Mouse (Mus musculus): Measurements from ENCODE around the gene Gm10570. TPM values are rescaled to one million over a fixed set of nuclear protein-coding genes. Genes with fewer than 3 reads are reported as not detected.

Gene Gm10570
- polyA plus RNA-seq, 1 experiment from 2014 or later: 1.9 TPM

DNA sequence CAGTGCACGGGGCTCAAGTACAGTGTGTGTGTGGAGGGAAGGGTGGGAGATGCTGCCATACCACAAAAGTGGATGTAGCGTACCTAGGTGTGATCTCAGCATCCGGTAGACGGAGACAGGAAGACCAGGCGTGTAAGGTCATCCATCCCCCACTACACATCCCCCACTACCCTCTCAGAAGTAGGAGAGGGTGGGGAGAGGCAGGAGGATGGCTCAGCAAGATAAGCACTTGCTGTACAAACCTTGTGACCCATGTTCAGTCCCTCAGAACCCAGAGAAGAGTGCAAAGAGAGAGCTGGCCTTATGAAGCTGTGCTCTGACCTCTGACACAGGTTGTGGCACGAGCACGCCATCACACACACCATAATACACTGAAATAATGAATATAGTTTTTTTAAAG lies 13.2 kb upstream of the Gm10570 start:
- H3K27me3 ChIP-seq: no peaks in the 10 kb centered on the region
- no peak overlapping the region for H3K4me2 ChIP-seq
- peaks cover 48% of the 10 kb centered on the region for H3K36me3 ChIP-seq
- 96% methylated on average over 7 of the region's 7 CpGs for WGBS
- no peaks in the 10 kb centered on the region for H3K4me1 ChIP-seq (replicated peaks)
- no peaks in the 10 kb centered on the region for H3K9me3 ChIP-seq
- ATAC-seq (ENCODE audit: low FRiP score, low read depth): no peak
- H3K27ac ChIP-seq (replicated peaks): no peak overlapping the region
- no peak overlapping the region for H3K4me3 ChIP-seq
- no peak overlapping the region for H3K9ac ChIP-seq

DNA sequence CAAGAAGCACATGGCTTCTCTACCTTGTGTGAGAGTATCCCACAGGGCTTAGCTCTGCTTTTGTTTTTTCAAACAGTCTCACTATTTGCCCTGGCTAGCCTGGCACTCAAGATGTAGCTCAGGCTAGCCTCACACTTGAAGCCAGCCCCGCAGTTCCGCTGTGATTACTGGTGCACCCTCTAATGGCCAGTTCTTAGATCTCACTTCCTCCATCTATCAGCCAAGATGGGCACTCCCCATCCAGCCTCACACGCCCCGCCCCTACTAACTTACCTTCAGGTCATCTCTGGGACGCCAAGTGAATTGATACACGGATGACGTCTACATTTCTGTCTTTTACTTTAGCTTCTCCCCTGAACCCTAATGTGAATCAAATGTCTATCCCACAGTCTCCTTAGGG lies 11.1 kb upstream of the Gm10570 start:
- Histone ChIP-seq H3K4me1 (replicated peaks) (no peaks in the 10 kb centered on the region), H3K4me2 (no peak overlapping the region), H3K4me3 (no peak overlapping the region), H3K36me3 (peaks cover 42% of the 10 kb centered on the region), H3K27me3 (no peaks in the 10 kb centered on the region), H3K9ac (no peak overlapping the region), H3K9me3 (no peaks in the 10 kb centered on the region), H3K27ac (replicated peaks) (no peak overlapping the region)
- WGBS: 86% methylated on average over 7 of the region's 7 CpGs
- ATAC-seq (ENCODE audit: low FRiP score, low read depth): no peak

DNA sequence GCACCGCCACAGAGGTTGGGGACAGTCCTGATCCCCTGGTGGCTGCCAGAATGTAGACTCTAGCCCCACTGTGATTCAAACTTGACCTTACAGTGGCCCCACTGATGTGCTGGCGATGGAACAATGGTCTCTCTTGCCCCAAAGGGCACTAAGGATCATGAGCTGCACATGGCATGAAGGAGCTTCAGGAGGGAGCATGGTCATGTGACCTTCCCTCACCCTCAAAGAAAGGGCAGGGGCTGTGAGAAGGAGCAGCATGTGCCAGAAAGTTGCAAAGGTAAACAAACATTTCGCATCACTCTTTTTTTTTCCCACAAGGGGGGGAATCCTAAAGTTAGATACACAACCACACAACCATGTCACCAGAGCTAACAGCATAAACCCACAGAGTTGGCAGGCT lies 9.6 kb upstream of the Gm10570 start:
- Histone ChIP-seq H3K36me3 (peaks cover 37% of the 10 kb centered on the region), H3K4me2 (no peak overlapping the region), H3K4me3 (no peak overlapping the region), H3K27ac (replicated peaks) (no peak overlapping the region), H3K27me3 (no peaks in the 10 kb centered on the region), H3K9me3 (no peaks in the 10 kb centered on the region), H3K4me1 (replicated peaks) (no peaks in the 10 kb centered on the region), H3K9ac (no peak overlapping the region)
- WGBS: 59% methylated on average over 3 of the region's 3 CpGs
- ATAC-seq (ENCODE audit: low FRiP score, low read depth): no peak

DNA sequence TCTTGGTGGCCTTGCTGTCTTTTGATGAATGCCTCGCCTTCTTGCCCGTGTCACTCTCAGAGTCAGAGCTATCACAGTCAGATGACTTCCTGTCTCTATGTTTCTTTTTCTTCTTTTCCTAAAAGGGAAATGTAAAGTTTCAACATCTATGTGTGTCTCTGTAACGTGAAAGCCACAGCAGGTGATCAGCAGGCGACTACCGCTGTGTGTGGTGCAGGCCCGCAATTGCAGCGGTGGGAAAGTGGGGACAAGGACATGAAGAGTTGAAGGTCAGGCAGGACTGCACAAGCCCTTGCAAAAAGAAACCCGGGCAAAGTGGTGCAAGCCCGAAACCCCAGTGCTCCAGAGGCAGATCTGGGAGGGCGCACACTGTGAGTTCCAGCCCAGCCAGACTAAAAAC lies 8.2 kb upstream of the Gm10570 start:
- WGBS: 81% methylated on average over 10 of the region's 10 CpGs
- peaks cover 27% of the 10 kb centered on the region for H3K36me3 ChIP-seq
- no peak for ATAC-seq (ENCODE audit: low FRiP score, low read depth)
- H3K9me3 ChIP-seq: no peaks in the 10 kb centered on the region
- H3K4me1 ChIP-seq (replicated peaks): no peaks in the 10 kb centered on the region
- H3K9ac ChIP-seq: no peak overlapping the region
- H3K27ac ChIP-seq (replicated peaks): no peak overlapping the region
- H3K4me2 ChIP-seq: no peak overlapping the region
- H3K27me3 ChIP-seq: no peaks in the 10 kb centered on the region
- no peak overlapping the region for H3K4me3 ChIP-seq

DNA sequence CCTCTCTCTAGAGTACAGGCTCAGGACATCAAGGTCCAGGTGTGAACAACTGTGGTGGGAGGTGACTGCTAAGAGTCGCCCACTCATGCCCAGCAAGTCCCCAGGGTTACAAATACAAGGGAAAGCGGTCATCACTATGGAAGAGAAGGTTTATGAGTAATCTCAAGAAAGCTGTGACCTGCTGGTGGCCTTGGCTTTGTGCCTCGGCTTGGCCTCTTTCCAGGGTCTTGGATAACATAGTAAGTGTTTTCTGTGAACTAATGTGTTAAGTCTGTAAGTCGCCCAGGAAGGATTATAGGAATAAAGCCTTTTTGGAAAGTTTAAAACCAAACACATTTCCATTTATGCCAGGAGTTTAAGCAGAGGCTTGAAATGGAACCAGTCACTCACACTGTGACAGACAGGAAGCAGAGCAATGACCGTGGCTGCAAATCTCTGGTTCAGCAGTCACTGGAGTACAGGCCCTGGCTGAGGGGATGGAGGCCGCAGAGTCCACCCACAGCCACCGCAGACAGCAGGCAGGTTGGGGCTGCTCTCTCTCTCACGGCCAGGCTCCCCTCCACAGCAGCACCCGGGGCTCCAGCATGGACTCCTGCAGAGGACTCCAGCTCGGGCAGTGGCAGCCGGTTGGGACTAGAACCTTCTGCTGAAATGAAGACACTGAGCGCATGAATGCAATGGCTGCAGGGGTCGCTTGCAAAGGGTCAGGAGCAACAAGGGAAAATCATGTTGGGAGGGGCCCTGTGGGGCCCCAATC lies 7.5 kb upstream of the Gm10570 start:
- peaks cover 25% of the 10 kb centered on the region for H3K36me3 ChIP-seq
- 0 out of 2 replicates have a peak overlapping the region, but pooled peaks have one; percentile 8 for H3K27ac ChIP-seq (replicated peaks)
- ATAC-seq (ENCODE audit: low FRiP score, low read depth): no peak
- H3K27me3 ChIP-seq: no peaks in the 10 kb centered on the region
- no peak overlapping the region for H3K9ac ChIP-seq
- no peak overlapping the region for H3K4me3 ChIP-seq
- no peak overlapping the region for H3K4me2 ChIP-seq
- no peaks in the 10 kb centered on the region for H3K4me1 ChIP-seq (replicated peaks)
- no peaks in the 10 kb centered on the region for H3K9me3 ChIP-seq
- WGBS: 70% methylated on average over 13 of the region's 13 CpGs

DNA sequence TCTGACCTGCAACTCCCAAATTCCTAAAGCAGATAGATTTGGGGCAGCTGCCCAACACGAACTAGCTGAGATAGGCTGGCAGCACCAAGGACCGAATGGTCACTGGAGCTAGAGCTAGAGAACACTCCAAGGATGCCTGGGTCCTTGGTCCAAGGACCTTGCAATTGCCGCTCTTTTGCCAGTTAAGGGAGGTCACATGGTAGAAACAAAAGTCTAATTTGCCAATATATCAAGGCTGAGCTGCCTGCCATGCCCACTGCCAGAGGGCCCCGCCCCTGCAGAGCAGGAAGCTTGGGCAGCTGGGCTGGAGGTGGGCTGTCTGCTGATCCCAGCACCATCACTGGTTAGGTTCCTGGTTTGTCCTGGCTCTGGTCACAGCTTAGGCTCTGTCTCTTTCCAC lies 5.1 kb upstream of the Gm10570 start:
- 91% methylated on average over 4 of the region's 4 CpGs for WGBS
- no peak for ATAC-seq (ENCODE audit: low FRiP score, low read depth)
- H3K9me3 ChIP-seq: no peaks in the 10 kb centered on the region
- H3K27me3 ChIP-seq: no peaks in the 10 kb centered on the region
- peaks cover 20% of the 10 kb centered on the region for H3K4me1 ChIP-seq (replicated peaks)
- no peak overlapping the region for H3K27ac ChIP-seq (replicated peaks)
- H3K9ac ChIP-seq: no peak overlapping the region
- H3K36me3 ChIP-seq: peaks cover 21% of the 10 kb centered on the region
- no peak overlapping the region for H3K4me2 ChIP-seq
- H3K4me3 ChIP-seq: no peak overlapping the region

DNA sequence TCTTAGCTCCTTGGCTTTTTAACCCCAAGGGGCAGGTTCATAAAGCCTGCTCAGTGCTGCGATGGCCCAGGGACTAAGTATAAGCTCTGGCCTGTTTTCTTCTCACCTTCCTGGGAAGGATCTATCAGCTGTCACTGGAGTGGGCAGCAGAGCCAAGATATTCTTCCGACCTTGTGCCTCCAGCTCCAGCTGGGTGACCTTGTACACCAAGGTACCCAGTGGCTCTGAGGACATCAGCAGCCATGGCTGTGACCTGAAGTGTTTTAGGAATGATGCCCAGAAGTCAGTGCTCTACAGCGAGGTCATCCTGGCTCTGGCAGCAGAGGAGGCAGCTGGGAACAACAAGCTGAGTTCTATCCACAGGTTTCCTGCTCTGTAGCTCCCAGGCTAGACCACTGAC lies 4.1 kb upstream of the Gm10570 start:
- ATAC-seq (ENCODE audit: low FRiP score, low read depth): no peak
- Histone ChIP-seq H3K27ac (replicated peaks) (no peak overlapping the region), H3K4me3 (no peak overlapping the region), H3K9ac (no peak overlapping the region), H3K4me1 (replicated peaks) (peaks cover 25% of the 10 kb centered on the region), H3K36me3 (peaks cover 20% of the 10 kb centered on the region), H3K27me3 (no peaks in the 10 kb centered on the region), H3K9me3 (no peaks in the 10 kb centered on the region), H3K4me2 (no peak overlapping the region)
- WGBS: 97% methylated on average over 3 of the region's 3 CpGs

DNA sequence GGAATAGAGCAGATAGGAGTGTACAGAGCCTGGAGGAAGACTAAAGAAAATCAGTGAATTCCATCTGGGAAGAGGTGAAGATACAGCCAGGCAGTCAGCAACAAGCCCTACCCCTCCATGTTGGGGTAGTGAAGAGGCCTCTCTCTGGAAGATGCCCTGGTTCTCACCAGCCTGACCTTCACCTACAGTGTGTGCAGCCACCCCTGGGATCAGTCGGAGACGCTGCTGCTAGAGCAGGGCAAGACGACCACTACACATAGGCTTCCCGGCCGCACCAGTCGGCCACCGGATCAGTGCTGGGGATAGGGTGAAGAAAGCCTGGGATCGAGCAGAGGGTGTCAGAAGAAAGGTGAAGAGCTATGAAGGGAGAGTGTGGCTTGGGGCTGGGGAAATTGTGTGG lies 780 bp upstream of the Gm10570 start:
- Histone ChIP-seq H3K4me1 (replicated peaks) (peaks cover 31% of the 10 kb centered on the region), H3K9ac (peak overlapping the region; percentile 81), H3K4me3 (peak overlapping the region; percentile 66), H3K36me3 (0 out of 2 replicates have a peak, but pooled peaks cover 7% of the 10 kb centered on the region), H3K27me3 (peaks cover 7% of the 10 kb centered on the region; the same call in 1 of the 2 replicates), H3K27ac (replicated peaks) (peak overlapping the region; percentile 79), H3K4me2 (peak overlapping the region; percentile 90), H3K9me3 (no peaks in the 10 kb centered on the region)
- peak; percentile 47; the same call in 1 of the 2 replicates for ATAC-seq (ENCODE audit: low FRiP score, low read depth)
- WGBS: 39% methylated on average over 8 of the region's 8 CpGs

DNA sequence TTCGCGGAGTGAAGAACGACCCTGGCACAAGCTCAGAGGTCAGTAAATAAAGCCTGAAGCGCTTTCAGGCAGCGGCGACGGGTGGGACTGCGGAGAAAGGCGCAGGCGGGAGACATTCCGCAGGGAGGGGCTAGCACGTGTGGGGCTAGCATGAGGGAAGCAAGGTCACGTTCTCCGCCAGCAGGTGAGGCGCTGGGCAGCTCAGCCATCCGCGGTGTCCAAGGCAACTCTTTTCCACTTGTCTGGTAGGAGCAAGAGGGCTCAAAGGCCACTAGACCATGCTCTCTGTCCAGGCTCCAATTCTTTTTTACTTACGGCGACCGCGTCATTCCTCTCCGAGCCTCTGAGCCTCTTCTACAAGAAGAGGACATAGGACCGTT lies 633 bp downstream of the Gm10570 start:
- H3K4me2 ChIP-seq: peak overlapping the region; percentile 90

DNA sequence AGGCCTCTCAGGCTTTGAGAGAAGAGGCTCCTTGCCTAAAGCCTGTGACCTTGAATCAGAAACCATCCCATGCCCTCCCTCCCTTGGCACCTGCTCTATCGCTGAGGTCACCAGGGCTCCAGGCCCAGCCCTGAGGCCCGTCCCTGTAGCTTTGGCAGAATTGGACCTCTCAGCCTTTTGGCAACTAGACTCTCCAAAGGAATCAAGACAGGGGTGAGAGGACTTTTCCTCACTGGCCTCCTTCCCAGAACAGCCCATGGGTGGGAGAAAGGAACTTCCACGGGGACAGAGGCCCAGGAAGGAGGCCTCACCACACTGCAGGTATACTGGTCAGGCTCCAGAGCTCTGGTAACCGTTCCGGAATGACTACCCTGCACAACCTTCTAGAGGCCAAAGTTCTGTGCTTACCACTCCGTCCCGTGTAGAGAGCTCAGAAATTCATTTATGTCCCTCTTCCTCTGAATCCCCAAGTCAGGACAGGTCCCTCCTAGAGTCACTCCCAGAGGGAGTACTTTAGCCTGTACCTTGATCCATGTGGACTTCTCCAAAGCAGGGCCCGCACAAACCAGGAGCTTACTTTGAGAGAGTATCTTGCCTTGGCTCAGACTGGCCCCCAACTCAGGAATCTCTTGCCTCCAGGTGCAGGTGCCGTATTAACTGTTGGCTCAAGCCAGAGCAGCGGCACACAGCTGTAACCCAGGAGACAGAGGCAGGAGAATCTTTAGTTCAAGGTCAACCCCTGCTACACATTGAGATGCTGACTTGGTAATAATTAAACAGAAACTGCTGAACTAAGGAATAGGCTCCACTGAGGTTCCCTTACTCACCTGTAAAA lies 1.5 kb downstream of the Gm10570 start:
- Histone ChIP-seq H3K9me3 (no peaks in the 10 kb centered on the region), H3K27ac (replicated peaks) (no peak overlapping the region), H3K27me3 (peaks cover 7% of the 10 kb centered on the region; the same call in 1 of the 2 replicates), H3K4me3 (peak overlapping the region; percentile 66; the same call in 1 of the 2 replicates), H3K4me1 (replicated peaks) (peaks cover 31% of the 10 kb centered on the region), H3K9ac (no peak overlapping the region), H3K4me2 (peak overlapping the region; percentile 90), H3K36me3 (no peaks in the 10 kb centered on the region)
- ATAC-seq (ENCODE audit: low FRiP score, low read depth): no peak
- 75% methylated on average over 10 of the region's 10 CpGs for WGBS

More for the DNA sequence above, 633 bp downstream of the Gm10570 start:
- H3K4me1 ChIP-seq (replicated peaks): peaks cover 31% of the 10 kb centered on the region
- no peaks in the 10 kb centered on the region for H3K9me3 ChIP-seq
- H3K36me3 ChIP-seq: no peaks in the 10 kb centered on the region
- ATAC-seq (ENCODE audit: low FRiP score, low read depth): 0 out of 2 replicates have a peak, but pooled peaks have one; percentile 4
- H3K9ac ChIP-seq: peak overlapping the region; percentile 81
- H3K27me3 ChIP-seq: peaks cover 7% of the 10 kb centered on the region; the same call in 1 of the 2 replicates
- peak overlapping the region; percentile 79 for H3K27ac ChIP-seq (replicated peaks)
- peak overlapping the region; percentile 66 for H3K4me3 ChIP-seq
- under 1% methylated on average over 23 of the region's 23 CpGs for WGBS

DNA sequence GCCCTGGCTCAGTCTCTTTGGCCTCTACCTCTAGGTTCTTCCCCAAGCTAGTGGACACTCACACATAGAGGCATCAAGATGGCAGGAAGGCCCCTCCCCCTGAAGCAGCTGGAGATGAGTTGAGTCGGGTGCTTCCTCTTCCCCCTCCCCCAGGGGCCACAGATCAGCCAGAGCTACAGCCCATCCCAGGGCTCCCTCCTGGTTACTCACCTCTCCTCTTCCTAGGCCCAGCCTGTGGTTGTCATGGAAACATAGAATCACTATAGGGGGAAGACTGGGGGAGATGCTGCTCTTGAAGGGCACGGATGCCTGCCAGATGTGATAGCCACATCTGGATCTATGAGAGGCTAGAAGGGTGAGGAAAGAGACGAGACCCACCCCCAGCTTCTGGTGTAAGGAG lies 3.7 kb downstream of the Gm10570 start:
- ATAC-seq (ENCODE audit: low FRiP score, low read depth): no peak
- peaks cover 7% of the 10 kb centered on the region; the same call in 1 of the 2 replicates for H3K27me3 ChIP-seq

DNA sequence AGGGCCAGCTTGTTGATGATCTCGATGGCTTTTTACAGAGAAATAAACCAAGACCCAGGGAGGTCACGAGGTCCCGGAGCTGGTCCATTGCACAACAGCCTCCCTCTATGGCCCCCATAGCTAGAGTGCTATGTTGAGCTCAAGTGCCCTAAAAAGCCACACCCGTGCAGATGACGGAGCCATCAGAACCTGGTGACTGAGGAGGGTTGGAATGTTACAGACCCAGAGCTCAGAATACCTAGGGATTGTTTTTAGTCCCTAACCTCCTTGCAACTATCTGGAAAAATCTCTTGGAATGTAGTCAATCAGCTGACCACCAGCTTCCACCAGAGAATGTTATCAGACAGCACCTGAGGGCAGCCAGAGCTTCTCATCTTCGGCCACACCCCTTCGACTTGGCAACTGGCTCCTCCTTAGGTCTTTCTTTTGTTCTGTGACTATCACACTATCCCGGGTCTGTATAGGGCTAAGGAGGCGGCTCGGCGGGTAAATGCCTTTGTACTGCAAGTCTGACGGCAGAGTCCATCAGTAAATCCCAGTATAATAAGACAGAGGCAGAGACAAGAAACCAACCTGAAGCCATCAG lies 6.1 kb downstream of the Gm10570 start:
- H3K27me3 ChIP-seq: peaks cover 7% of the 10 kb centered on the region; the same call in 1 of the 2 replicates
- WGBS: 54% methylated on average over 12 of the region's 12 CpGs
- no peaks in the 10 kb centered on the region for H3K36me3 ChIP-seq
- no peaks in the 10 kb centered on the region for H3K9me3 ChIP-seq
- no peak overlapping the region for H3K9ac ChIP-seq
- H3K4me1 ChIP-seq (replicated peaks): peaks cover 4% of the 10 kb centered on the region
- H3K4me3 ChIP-seq: no peak overlapping the region
- H3K27ac ChIP-seq (replicated peaks): no peak overlapping the region
- no peak for ATAC-seq (ENCODE audit: low FRiP score, low read depth)
- H3K4me2 ChIP-seq: no peak overlapping the region

More for the DNA sequence above, 3.7 kb downstream of the Gm10570 start:
- H3K4me3 ChIP-seq: no peak overlapping the region
- H3K4me1 ChIP-seq (replicated peaks): peaks cover 20% of the 10 kb centered on the region
- no peak overlapping the region for H3K27ac ChIP-seq (replicated peaks)
- H3K9ac ChIP-seq: no peak overlapping the region
- H3K4me2 ChIP-seq: no peak overlapping the region
- 18% methylated on average over 3 of the region's 3 CpGs for WGBS
- no peaks in the 10 kb centered on the region for H3K36me3 ChIP-seq
- H3K9me3 ChIP-seq: no peaks in the 10 kb centered on the region

All from hindbrain, embryonic 15.5 days (tissue).